Mouse (Mus musculus): ENCODE results near the gene Gm11569. TPM values are rescaled to one million over a fixed set of nuclear protein-coding genes. Genes with fewer than 3 reads are reported as not detected.
"Not testable (repeated sequence)": the region's sequence is repeated elsewhere in the genome, so short reads cannot be mapped to it uniquely, and the experiment has no call there.

Gm11569 gene
- polyA plus RNA-seq (2012; rRNA removed) = not detected in 2 replicates

GRCm38 (mm10) chr11:99798832-99799231 lies at the start of gene Gm11569:
Gene Gm11569, minus strand, starts transcription at chr11:99798932.
- WGBS = no CpG with 5 or more reads among the region's 1 CpGs
- H3K27me3 ChIP-seq (ENCODE audit: control insufficient read depth, insufficient read depth, low read length); H3K4me3 ChIP-seq (ENCODE audit: low read depth, low read length): not testable (repeated sequence)

GRCm38 (mm10) chr11:99846746-99847145 lies 48.0 kb upstream of the Gm11569 start:
- Histone ChIP-seq H3K4me1 (ENCODE audit: control insufficient read depth, insufficient read depth, insufficient read length, low read length) (no peaks in the 10 kb centered on the region), H3K27ac (ENCODE audit: insufficient read depth, low read depth, low read length) (no peak overlapping the region), H3K4me3 (ENCODE audit: low read depth, low read length) (no peak overlapping the region), H3K27me3 (ENCODE audit: control insufficient read depth, insufficient read depth, low read length) (no peaks in the 10 kb centered on the region), H3K36me3 (ENCODE audit: control insufficient read depth, insufficient read depth, low read length) (no peaks in the 10 kb centered on the region)
- TF ChIP-seq POLR2A (IDR thresholded peaks at IDR 0.05; ENCODE audit: low read depth, low read length) (no peak), CTCF (IDR thresholded peaks at IDR 0.05; ENCODE audit: extremely low read depth, insufficient read length, insufficient replicate concordance, low read depth, low read length) (no peak)
- WGBS = 82% methylated on average over 2 of the region's 2 CpGs

More at GRCm38 (mm10) chr11:99798832-99799231, at the start of gene Gm11569:
- not testable (repeated sequence) for H3K4me1 ChIP-seq (ENCODE audit: control insufficient read depth, insufficient read depth, insufficient read length, low read length); H3K27ac ChIP-seq (ENCODE audit: insufficient read depth, low read depth, low read length); H3K36me3 ChIP-seq (ENCODE audit: control insufficient read depth, insufficient read depth, low read length)

DNA sequence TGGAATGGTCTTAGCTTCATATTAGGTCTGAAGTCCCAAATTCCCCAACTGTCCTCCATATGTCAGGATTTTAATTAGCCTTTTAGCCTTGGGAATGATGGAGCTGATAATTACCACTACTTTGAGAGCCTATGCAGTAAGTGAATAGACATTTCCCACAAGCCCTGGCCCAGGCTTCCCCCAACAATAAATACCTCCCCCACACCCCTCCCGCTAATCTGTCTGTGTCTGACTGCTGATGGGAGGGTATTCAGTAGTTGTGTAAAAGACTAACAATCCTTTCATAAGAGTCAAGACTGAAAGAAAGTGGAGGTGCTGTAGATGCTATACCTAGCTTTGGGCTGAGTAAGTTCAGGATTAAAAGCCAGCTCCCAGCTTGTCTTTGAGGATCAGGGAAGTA lies 43.5 kb upstream of the Gm11569 start:
- WGBS = 74% methylated on average over 1 of the region's 1 CpGs
- Histone ChIP-seq H3K27me3 (ENCODE audit: control insufficient read depth, insufficient read depth, low read length) (no peaks in the 10 kb centered on the region), H3K36me3 (ENCODE audit: control insufficient read depth, insufficient read depth, low read length) (no peaks in the 10 kb centered on the region), H3K27ac (ENCODE audit: insufficient read depth, low read depth, low read length) (no peak overlapping the region), H3K4me3 (ENCODE audit: low read depth, low read length) (no peak overlapping the region), H3K4me1 (ENCODE audit: control insufficient read depth, insufficient read depth, insufficient read length, low read length) (no peaks in the 10 kb centered on the region)
- no peak for TF ChIP-seq CTCF (IDR thresholded peaks at IDR 0.05; ENCODE audit: extremely low read depth, insufficient read length, insufficient replicate concordance, low read depth, low read length)
- TF ChIP-seq POLR2A (IDR thresholded peaks at IDR 0.05; ENCODE audit: low read depth, low read length) = no peak

GRCm38 (mm10) chr11:99837966-99838365 lies 39.2 kb upstream of the Gm11569 start, which contains the start of gene 2300003K06Rik:
Gene 2300003K06Rik, minus strand, starts transcription at chr11:99838066.
- WGBS = 50% methylated on average over 1 of the region's 1 CpGs
- Histone ChIP-seq H3K4me3 (ENCODE audit: low read depth, low read length) (no peak within 1 kb of the TSS), H3K4me1 (ENCODE audit: control insufficient read depth, insufficient read depth, insufficient read length, low read length) (no peaks in the 10 kb centered on the region), H3K27ac (ENCODE audit: insufficient read depth, low read depth, low read length) (no peak within 1 kb of the TSS), H3K36me3 (ENCODE audit: control insufficient read depth, insufficient read depth, low read length) (no peaks in the 10 kb centered on the region), H3K27me3 (ENCODE audit: control insufficient read depth, insufficient read depth, low read length) (no peaks in the 10 kb centered on the region)
- TF ChIP-seq CTCF (IDR thresholded peaks at IDR 0.05; ENCODE audit: extremely low read depth, insufficient read length, insufficient replicate concordance, low read depth, low read length) = no peak
- no peak for TF ChIP-seq POLR2A (IDR thresholded peaks at IDR 0.05; ENCODE audit: low read depth, low read length)

GRCm38 (mm10) chr11:99815566-99815965 lies 16.8 kb upstream of the Gm11569 start, which contains the start of gene Gm11564:
Gene Gm11564, minus strand, starts transcription at chr11:99815666.
- not testable (repeated sequence) for H3K4me3 ChIP-seq (ENCODE audit: low read depth, low read length); H3K27me3 ChIP-seq (ENCODE audit: control insufficient read depth, insufficient read depth, low read length); H3K27ac ChIP-seq (ENCODE audit: insufficient read depth, low read depth, low read length); H3K4me1 ChIP-seq (ENCODE audit: control insufficient read depth, insufficient read depth, insufficient read length, low read length); H3K36me3 ChIP-seq (ENCODE audit: control insufficient read depth, insufficient read depth, low read length)
- 78% methylated on average over 2 of the region's 2 CpGs for WGBS

DNA sequence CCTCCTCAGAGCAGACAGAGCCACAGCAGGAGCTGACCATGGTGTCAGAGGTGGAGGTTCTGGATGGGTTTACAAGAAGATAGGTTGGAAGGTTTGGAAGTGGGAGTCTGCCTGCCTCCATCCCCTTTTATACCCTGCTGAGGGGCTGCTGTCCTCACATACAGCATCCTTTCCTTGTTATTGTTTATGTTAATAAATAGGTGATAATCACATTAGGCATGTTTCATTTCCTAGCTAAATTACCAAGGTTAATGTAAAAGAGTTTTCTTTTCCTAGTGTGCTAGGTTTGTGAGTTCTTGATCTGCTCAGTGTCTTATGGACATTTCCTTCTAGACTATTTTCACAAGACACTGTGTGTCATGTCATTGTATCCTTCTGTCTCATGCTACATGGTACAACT lies 11.1 kb upstream of the Gm11569 start, which contains the start of gene Krtap4-13:
Krtap4-13 (minus strand) TSS at position 101 of the 400 bp plus-strand sequence.
- not testable (repeated sequence) for H3K27ac ChIP-seq (ENCODE audit: insufficient read depth, low read depth, low read length); H3K36me3 ChIP-seq (ENCODE audit: control insufficient read depth, insufficient read depth, low read length); H3K27me3 ChIP-seq (ENCODE audit: control insufficient read depth, insufficient read depth, low read length); H3K4me3 ChIP-seq (ENCODE audit: low read depth, low read length); H3K4me1 ChIP-seq (ENCODE audit: control insufficient read depth, insufficient read depth, insufficient read length, low read length)

DNA sequence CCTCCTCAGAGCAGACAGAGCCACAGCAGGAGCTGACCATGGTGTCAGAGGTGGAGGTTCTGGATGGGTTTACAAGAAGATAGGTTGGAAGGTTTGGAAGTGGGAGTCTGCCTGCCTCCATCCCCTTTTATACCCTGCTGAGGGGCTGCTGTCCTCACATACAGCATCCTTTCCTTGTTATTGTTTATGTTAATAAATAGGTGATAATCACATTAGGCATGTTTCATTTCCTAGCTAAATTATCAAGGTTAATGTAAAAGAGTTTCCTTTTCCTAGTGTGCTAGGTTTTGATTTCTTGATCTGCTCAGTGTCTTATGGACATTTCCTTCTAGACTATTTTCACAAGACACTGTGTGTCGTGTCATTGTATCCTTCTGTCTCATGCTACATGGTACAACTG lies 5.6 kb upstream of the Gm11569 start, which contains the start of gene Gm11554:
Gm11554 (minus strand) TSS at position 101 of the 400 bp plus-strand sequence.
- not testable (repeated sequence) for H3K4me1 ChIP-seq (ENCODE audit: control insufficient read depth, insufficient read depth, insufficient read length, low read length); H3K4me3 ChIP-seq (ENCODE audit: low read depth, low read length); H3K27me3 ChIP-seq (ENCODE audit: control insufficient read depth, insufficient read depth, low read length); H3K36me3 ChIP-seq (ENCODE audit: control insufficient read depth, insufficient read depth, low read length); H3K27ac ChIP-seq (ENCODE audit: insufficient read depth, low read depth, low read length)
- no CpG with 5 or more reads among the region's 1 CpGs for WGBS

GRCm38 (mm10) chr11:99793367-99793766 lies 5.4 kb downstream of the Gm11569 start, which contains the start of gene Gm11596:
Gene Gm11596, minus strand, starts transcription at chr11:99793467.
- no peaks in the 10 kb centered on the region for H3K36me3 ChIP-seq (ENCODE audit: control insufficient read depth, insufficient read depth, low read length)
- 70% methylated on average over 2 of the region's 2 CpGs for WGBS
- no peaks in the 10 kb centered on the region for H3K27me3 ChIP-seq (ENCODE audit: control insufficient read depth, insufficient read depth, low read length)
- H3K27ac ChIP-seq (ENCODE audit: insufficient read depth, low read depth, low read length) = no peak within 1 kb of the TSS
- no peaks in the 10 kb centered on the region for H3K4me1 ChIP-seq (ENCODE audit: control insufficient read depth, insufficient read depth, insufficient read length, low read length)
- H3K4me3 ChIP-seq (ENCODE audit: low read depth, low read length) = no peak within 1 kb of the TSS
- no peak for TF ChIP-seq CTCF (IDR thresholded peaks at IDR 0.05; ENCODE audit: extremely low read depth, insufficient read length, insufficient replicate concordance, low read depth, low read length)
- no peak for TF ChIP-seq POLR2A (IDR thresholded peaks at IDR 0.05; ENCODE audit: low read depth, low read length)

DNA sequence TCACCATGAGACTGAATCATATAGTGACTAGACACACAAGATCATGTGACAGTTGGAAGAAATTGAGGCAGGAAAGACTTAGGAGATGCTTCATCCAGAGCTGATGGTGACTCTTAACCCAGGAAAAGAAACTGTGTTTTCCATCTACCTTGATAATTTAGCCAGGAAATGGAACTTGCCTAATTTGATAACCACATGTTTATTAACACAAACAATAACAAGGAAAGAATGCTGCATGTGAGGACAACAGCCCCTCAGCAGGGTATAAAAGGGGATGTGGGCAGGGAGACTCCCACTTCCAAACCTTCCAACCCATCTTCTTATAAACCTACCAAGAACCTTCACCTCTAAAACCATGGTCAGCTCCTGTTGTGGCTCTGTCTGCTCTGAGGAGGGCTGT lies 13.8 kb downstream of the Gm11569 start, which contains the start of gene Krtap4-9:
Krtap4-9 (plus strand) TSS at position 301 of the 400 bp plus-strand sequence.
- H3K4me1 ChIP-seq (ENCODE audit: control insufficient read depth, insufficient read depth, insufficient read length, low read length); H3K27ac ChIP-seq (ENCODE audit: insufficient read depth, low read depth, low read length); H3K4me3 ChIP-seq (ENCODE audit: low read depth, low read length); H3K27me3 ChIP-seq (ENCODE audit: control insufficient read depth, insufficient read depth, low read length); H3K36me3 ChIP-seq (ENCODE audit: control insufficient read depth, insufficient read depth, low read length): not testable (repeated sequence)
